Mouse (Mus musculus): Measurements from ENCODE around the gene Llgl2. TPM values are rescaled to one million over a fixed set of nuclear protein-coding genes. Genes with fewer than 3 reads are reported as not detected.
"Not testable (repeated sequence)": the region's sequence is repeated elsewhere in the genome, so short reads cannot be mapped to it uniquely, and the experiment has no call there.

The Llgl2 gene
- polyA plus RNA-seq, 1 experiment from 2014 or later: 6.1 TPM

- Histone ChIP-seq H3K9ac (no peak overlapping the region), H3K4me1 (peaks cover 17% of the 10 kb centered on the region), H3K4me2 (replicated peaks) (no peak overlapping the region), H3K4me3 (no peak overlapping the region), H3K36me3 (no peaks in the 10 kb centered on the region), H3K27me3 (0 out of 2 replicates have a peak, but pooled peaks cover 3% of the 10 kb centered on the region), H3K27ac (no peak overlapping the region), H3K9me3 (replicated peaks) (no peaks in the 10 kb centered on the region)
- WGBS: 84% methylated on average over 6 of the region's 6 CpGs
- no peak for ATAC-seq (ENCODE audit: low FRiP score)
Measured at GRCm38 (mm10) chr11:115841044-115841443, 17.2 kb downstream of the Llgl2 start.

GRCm38 (mm10) chr11:115841961-115842550, 18.2 kb downstream of the Llgl2 start:
- Histone ChIP-seq H3K4me2 (replicated peaks) (no peak overlapping the region), H3K4me3 (no peak overlapping the region), H3K27ac (peak overlapping the region; percentile 19; the same call in 1 of the 2 replicates), H3K9me3 (replicated peaks) (no peaks in the 10 kb centered on the region), H3K9ac (no peak overlapping the region), H3K27me3 (0 out of 2 replicates have a peak, but pooled peaks cover under 1% of the 10 kb centered on the region), H3K4me1 (peaks cover 15% of the 10 kb centered on the region), H3K36me3 (no peaks in the 10 kb centered on the region)
- 36% methylated on average over 6 of the region's 6 CpGs for WGBS
- no peak for ATAC-seq (ENCODE audit: low FRiP score)

GRCm38 (mm10) chr11:115843141-115843890, 19.5 kb downstream of the Llgl2 start:
- Histone ChIP-seq H3K36me3 (no peaks in the 10 kb centered on the region), H3K9ac (no peak overlapping the region), H3K27me3 (no peaks in the 10 kb centered on the region), H3K4me2 (replicated peaks) (no peak overlapping the region), H3K27ac (no peak overlapping the region), H3K9me3 (replicated peaks) (no peaks in the 10 kb centered on the region), H3K4me1 (peaks cover 15% of the 10 kb centered on the region), H3K4me3 (no peak overlapping the region)
- ATAC-seq (ENCODE audit: low FRiP score): no peak
- 85% methylated on average over 12 of the region's 14 CpGs for WGBS

- H3K4me3 ChIP-seq: no peak overlapping the region
- H3K27ac ChIP-seq: no peak overlapping the region
- ATAC-seq (ENCODE audit: low FRiP score): no peak
- H3K9ac ChIP-seq: no peak overlapping the region
- no peaks in the 10 kb centered on the region for H3K36me3 ChIP-seq
- 94% methylated on average over 5 of the region's 5 CpGs for WGBS
- H3K4me2 ChIP-seq (replicated peaks): no peak overlapping the region
- H3K9me3 ChIP-seq (replicated peaks): no peaks in the 10 kb centered on the region
- H3K27me3 ChIP-seq: no peaks in the 10 kb centered on the region
- H3K4me1 ChIP-seq: peaks cover 15% of the 10 kb centered on the region
Measured at GRCm38 (mm10) chr11:115843891-115844239, 20.0 kb downstream of the Llgl2 start.

- Histone ChIP-seq H3K27ac (0 out of 2 replicates have a peak overlapping the region, but pooled peaks have one; percentile 4), H3K27me3 (no peaks in the 10 kb centered on the region), H3K4me3 (no peak overlapping the region), H3K4me1 (peaks cover 15% of the 10 kb centered on the region), H3K4me2 (replicated peaks) (no peak overlapping the region), H3K9me3 (replicated peaks) (no peaks in the 10 kb centered on the region), H3K9ac (no peak overlapping the region), H3K36me3 (no peaks in the 10 kb centered on the region)
- 78% methylated on average over 8 of the region's 8 CpGs for WGBS
- no peak for ATAC-seq (ENCODE audit: low FRiP score)
Measured at GRCm38 (mm10) chr11:115844240-115844639, 20.4 kb downstream of the Llgl2 start.

- Histone ChIP-seq H3K4me3 (no peak overlapping the region), H3K27ac (no peak overlapping the region), H3K27me3 (no peaks in the 10 kb centered on the region), H3K36me3 (no peaks in the 10 kb centered on the region), H3K4me2 (replicated peaks) (no peak overlapping the region), H3K9me3 (replicated peaks) (no peaks in the 10 kb centered on the region), H3K4me1 (peaks cover 15% of the 10 kb centered on the region), H3K9ac (no peak overlapping the region)
- no peak for ATAC-seq (ENCODE audit: low FRiP score)
- 92% methylated on average over 2 of the region's 2 CpGs for WGBS
Measured at GRCm38 (mm10) chr11:115845819-115846218, 22.0 kb downstream of the Llgl2 start.

GRCm38 (mm10) chr11:115854674-115855073, 30.8 kb downstream of the Llgl2 start:
- H3K27me3 ChIP-seq: peaks cover 33% of the 10 kb centered on the region
- H3K4me3 ChIP-seq: no peak overlapping the region
- WGBS: 80% methylated on average over 6 of the region's 6 CpGs
- H3K4me2 ChIP-seq (replicated peaks): no peak overlapping the region
- H3K9ac ChIP-seq: no peak overlapping the region
- ATAC-seq (ENCODE audit: low FRiP score): no peak
- no peak overlapping the region for H3K27ac ChIP-seq
- H3K36me3 ChIP-seq: no peaks in the 10 kb centered on the region
- H3K9me3 ChIP-seq (replicated peaks): no peaks in the 10 kb centered on the region
- peaks cover 18% of the 10 kb centered on the region for H3K4me1 ChIP-seq

GRCm38 (mm10) chr11:115857146-115857545, 33.3 kb downstream of the Llgl2 start:
- H3K4me2 ChIP-seq (replicated peaks); H3K4me3 ChIP-seq; ATAC-seq (ENCODE audit: low FRiP score); H3K36me3 ChIP-seq; H3K27ac ChIP-seq; H3K9me3 ChIP-seq (replicated peaks); H3K9ac ChIP-seq: not testable (repeated sequence)
- Histone ChIP-seq H3K27me3 (peaks cover 58% of the 10 kb centered on the region), H3K4me1 (peaks cover 20% of the 10 kb centered on the region)
- WGBS: 91% methylated on average over 4 of the region's 4 CpGs

GRCm38 (mm10) chr11:115857936-115858335, 34.1 kb downstream of the Llgl2 start:
- WGBS: 35% methylated on average over 13 of the region's 13 CpGs
- no peak for ATAC-seq (ENCODE audit: low FRiP score)
- Histone ChIP-seq H3K4me2 (replicated peaks) (0 out of 2 replicates have a peak overlapping the region, but pooled peaks have one; percentile 51), H3K9me3 (replicated peaks) (no peaks in the 10 kb centered on the region), H3K4me3 (peak overlapping the region; percentile 37; the same call in 1 of the 2 replicates), H3K9ac (no peak overlapping the region), H3K36me3 (no peaks in the 10 kb centered on the region), H3K27me3 (peaks cover 65% of the 10 kb centered on the region), H3K4me1 (peaks cover 20% of the 10 kb centered on the region), H3K27ac (no peak overlapping the region)

GRCm38 (mm10) chr11:115858354-115858753, 34.5 kb downstream of the Llgl2 start, which contains the start of gene Myo15b:
TSS of gene Myo15b (plus strand) at chr11:115858406.
- Histone ChIP-seq H3K27me3 (peaks cover 70% of the 10 kb centered on the region), H3K4me1 (peaks cover 20% of the 10 kb centered on the region), H3K36me3 (no peaks in the 10 kb centered on the region), H3K9me3 (replicated peaks) (no peaks in the 10 kb centered on the region), H3K9ac (peak within 1 kb of the TSS; percentile 53), H3K4me2 (replicated peaks) (peak within 1 kb of the TSS; percentile 51), H3K27ac (no peak within 1 kb of the TSS), H3K4me3 (peak within 1 kb of the TSS; percentile 37)
- WGBS: 8% methylated on average over 27 of the region's 27 CpGs
- no peak for ATAC-seq (ENCODE audit: low FRiP score)

- peak overlapping the region; percentile 53; the same call in 1 of the 2 replicates for H3K9ac ChIP-seq
Measured at GRCm38 (mm10) chr11:115859143-115859945, 35.5 kb downstream of the Llgl2 start.

GRCm38 (mm10) chr11:115863895-115864294, 40.0 kb downstream of the Llgl2 start:
- H3K4me3 ChIP-seq: no peak overlapping the region
- no peaks in the 10 kb centered on the region for H3K9me3 ChIP-seq (replicated peaks)
- H3K9ac ChIP-seq: no peak overlapping the region
- no peaks in the 10 kb centered on the region for H3K36me3 ChIP-seq
- WGBS: 89% methylated on average over 8 of the region's 8 CpGs
- ATAC-seq (ENCODE audit: low FRiP score): no peak
- peaks cover 14% of the 10 kb centered on the region for H3K4me1 ChIP-seq
- H3K27ac ChIP-seq: no peak overlapping the region
- H3K27me3 ChIP-seq: peaks cover 45% of the 10 kb centered on the region
- no peak overlapping the region for H3K4me2 ChIP-seq (replicated peaks)

More at GRCm38 (mm10) chr11:115859143-115859945, 35.5 kb downstream of the Llgl2 start:
- Histone ChIP-seq H3K36me3 (no peaks in the 10 kb centered on the region), H3K9me3 (replicated peaks) (no peaks in the 10 kb centered on the region), H3K4me2 (replicated peaks) (peak overlapping the region; percentile 51), H3K27me3 (peaks cover 70% of the 10 kb centered on the region), H3K27ac (no peak overlapping the region), H3K4me3 (peak overlapping the region; percentile 37), H3K4me1 (peaks cover 20% of the 10 kb centered on the region)
- 2% methylated on average over 75 of the region's 75 CpGs for WGBS
- ATAC-seq (ENCODE audit: low FRiP score): peak; percentile 83; the same call in 1 of the 2 replicates
